Mouse (Mus musculus) limb, embryonic 13.5 days (tissue): ENCODE results near the gene Rpgrip1. TPM values are rescaled to one million over a fixed set of nuclear protein-coding genes. Genes with fewer than 3 reads are reported as not detected.
A peak's percentile ranks its signal among the peaks of the same experiment; 100 is the strongest.
"Not testable (repeated sequence)": the region's sequence is repeated elsewhere in the genome, so short reads cannot be mapped to it uniquely, and the experiment has no call there.

ENCODE experiments used
- ATAC-seq: fragments of 200-750 bp; cut with Nextera tagmentation; 2 replicates; pipeline ENCODE4 v1.8.0; 2017; ENCODE audit warnings: low read depth, moderate number of reproducible peaks, moderate TSS enrichment; ENCODE audit not compliant: low FRiP score
- H3K27ac ChIP-seq: fragments of 300-500 bp; sonication (generic); 2 replicates; pipeline ENCODE4 v1.5.1; 2015; ENCODE audit warnings: inconsistent platforms, mild to moderate bottlenecking, moderate library complexity
- H3K27me3 ChIP-seq: fragments of 300-500 bp; sonication (generic); 2 replicates; pipeline ENCODE4 v1.6.1; 2015; ENCODE audit warnings: mild to moderate bottlenecking, inconsistent platforms
- H3K36me3 ChIP-seq: fragments of 300-500 bp; sonication (generic); 2 replicates; pipeline ENCODE4 v1.6.1; 2015; ENCODE audit warnings: inconsistent platforms, mild to moderate bottlenecking, moderate library complexity
- H3K4me1 ChIP-seq: fragments of 300-500 bp; sonication (generic); 2 replicates; pipeline ENCODE4 v1.6.1; 2015; ENCODE audit warnings: inconsistent platforms
- H3K4me2 ChIP-seq: fragments of 300-500 bp; sonication (generic); replicated peaks from 2 replicates; pipeline ENCODE4 v1.6.1; 2015; ENCODE audit warnings: inconsistent platforms, mild to moderate bottlenecking, moderate library complexity
- H3K4me3 ChIP-seq: fragments of 300-500 bp; sonication (generic); 2 replicates; pipeline ENCODE4 v1.5.1; 2015; ENCODE audit warnings: moderate library complexity, mild to moderate bottlenecking, inconsistent platforms
- H3K9ac ChIP-seq: fragments of 300-500 bp; sonication (generic); 2 replicates; pipeline ENCODE4 v1.6.1; 2015; ENCODE audit warnings: mild to moderate bottlenecking, inconsistent platforms
- H3K9me3 ChIP-seq: fragments of 300-500 bp; sonication (generic); 2 replicates; pipeline ENCODE4 v1.6.1; 2016; ENCODE audit warnings: inconsistent platforms
- WGBS: fragments of 180-500 bp; shearing (Covaris S2); methylation state at CpG from one replicate; pipeline ENCODE4 v1.1.7; 2015; 5-methylcytosine and 5-hydroxymethylcytosine counted together
- polyA plus RNA-seq: library from polyadenylated mRNA; unstranded; fragments of >200 nt; fragmentation: Nextera tagmentation; extraction: Ambion mirVana; gene quantifications from 2 replicates; pipeline ENCODE4 v1.2.1, GENCODE M21; 2015

The Rpgrip1 gene
- 90.3 and 90.4 TPM in 2 replicates for polyA plus RNA-seq

DNA sequence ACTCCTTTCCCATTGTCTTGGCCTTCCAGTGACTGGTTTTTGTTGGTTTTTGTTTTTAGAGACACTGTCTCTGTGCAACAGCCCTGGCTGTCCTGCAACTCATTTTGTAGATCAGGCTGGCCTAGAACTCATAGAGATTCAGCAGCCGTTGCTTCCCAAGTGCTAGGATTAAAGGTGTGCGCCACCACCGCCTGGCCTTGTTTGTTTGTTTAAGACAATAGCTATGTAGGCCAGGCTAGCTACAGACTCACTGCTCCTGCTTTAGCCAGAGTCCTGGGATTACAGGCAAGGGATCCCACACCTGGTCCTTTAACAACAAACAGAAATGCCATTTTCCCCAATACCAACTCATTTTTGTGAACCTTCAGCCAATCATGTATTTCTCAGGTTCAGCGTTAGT is at the start of gene Rpgrip1:
TSS of gene Rpgrip1 (plus strand) at position 359 of the 400 bp plus-strand sequence.
- Histone ChIP-seq H3K4me2 (no peak within 1 kb of the TSS), H3K9me3 (no peaks in the 10 kb centered on the region), H3K36me3 (no peaks in the 10 kb centered on the region), H3K27me3 (no peaks in the 10 kb centered on the region), H3K4me1 (peaks cover 7% of the 10 kb centered on the region; the same call in 1 of the 2 replicates), H3K4me3 (no peak within 1 kb of the TSS), H3K27ac (no peak within 1 kb of the TSS), H3K9ac (no peak within 1 kb of the TSS)
- WGBS, result 83% methylated on average over 4 of the region's 4 CpGs
- no peak for ATAC-seq

DNA sequence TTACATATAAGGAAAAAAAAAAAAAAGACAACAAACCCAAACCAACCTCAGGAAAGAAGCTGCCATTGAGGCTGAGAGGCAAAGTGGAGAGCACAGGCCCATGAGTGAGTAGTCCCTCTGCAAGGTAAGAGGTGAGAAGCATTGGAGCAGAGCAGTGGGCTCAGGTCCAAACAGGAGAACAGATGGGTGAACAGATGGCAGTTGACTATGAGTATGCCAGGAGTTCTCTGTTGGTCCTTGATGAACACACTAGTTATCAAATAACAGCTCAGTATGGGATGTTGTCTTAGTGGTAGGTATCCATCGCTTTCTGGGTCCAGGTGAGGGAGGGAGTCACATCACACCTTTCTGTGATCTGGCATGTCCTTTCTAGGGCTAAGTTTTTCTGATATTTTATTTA is 49.7 kb upstream of the Rpgrip1 start:
- Histone ChIP-seq H3K4me3 (no peak overlapping the region), H3K9ac (no peak overlapping the region), H3K4me2 (no peak overlapping the region), H3K4me1 (no peaks in the 10 kb centered on the region), H3K36me3 (no peaks in the 10 kb centered on the region), H3K9me3 (no peaks in the 10 kb centered on the region), H3K27me3 (no peaks in the 10 kb centered on the region), H3K27ac (no peak overlapping the region)
- WGBS, result 86% methylated on average over 1 of the region's 1 CpGs
- ATAC-seq, result no peak

- Histone ChIP-seq H3K4me1 (no peaks in the 10 kb centered on the region), H3K27ac (no peak overlapping the region), H3K27me3 (no peaks in the 10 kb centered on the region), H3K9ac (no peak overlapping the region), H3K36me3 (no peaks in the 10 kb centered on the region), H3K4me3 (no peak overlapping the region), H3K9me3 (no peaks in the 10 kb centered on the region), H3K4me2 (no peak overlapping the region)
- no peak for ATAC-seq
- 86% methylated on average over 8 of the region's 8 CpGs for WGBS
These were observed 48.7 kb upstream of the Rpgrip1 start for GRCm38 (mm10) chr14:52061798-52062197.

GRCm38 (mm10) chr14:52066135-52066534 is 44.4 kb upstream of the Rpgrip1 start:
- Histone ChIP-seq H3K9me3 (no peaks in the 10 kb centered on the region), H3K36me3 (peaks cover 7% of the 10 kb centered on the region), H3K4me2 (no peak overlapping the region), H3K4me1 (peaks cover 8% of the 10 kb centered on the region; the same call in 1 of the 2 replicates), H3K9ac (no peak overlapping the region), H3K27me3 (no peaks in the 10 kb centered on the region), H3K27ac (no peak overlapping the region), H3K4me3 (no peak overlapping the region)
- ATAC-seq, result no peak
- WGBS, result 62% methylated on average over 4 of the region's 4 CpGs

- H3K4me2 ChIP-seq, result no peak overlapping the region
- no peaks in the 10 kb centered on the region for H3K9me3 ChIP-seq
- H3K4me3 ChIP-seq, result no peak overlapping the region
- H3K36me3 ChIP-seq, result peaks cover 60% of the 10 kb centered on the region
- peak; percentile 35; the same call in 1 of the 2 replicates for ATAC-seq
- no peak overlapping the region for H3K27ac ChIP-seq
- WGBS, result 95% methylated on average over 15 of the region's 15 CpGs
- H3K27me3 ChIP-seq, result no peaks in the 10 kb centered on the region
- no peak overlapping the region for H3K9ac ChIP-seq
- H3K4me1 ChIP-seq, result peaks cover 8% of the 10 kb centered on the region; the same call in 1 of the 2 replicates
These were observed 38.8 kb upstream of the Rpgrip1 start for GRCm38 (mm10) chr14:52071599-52072137.

DNA sequence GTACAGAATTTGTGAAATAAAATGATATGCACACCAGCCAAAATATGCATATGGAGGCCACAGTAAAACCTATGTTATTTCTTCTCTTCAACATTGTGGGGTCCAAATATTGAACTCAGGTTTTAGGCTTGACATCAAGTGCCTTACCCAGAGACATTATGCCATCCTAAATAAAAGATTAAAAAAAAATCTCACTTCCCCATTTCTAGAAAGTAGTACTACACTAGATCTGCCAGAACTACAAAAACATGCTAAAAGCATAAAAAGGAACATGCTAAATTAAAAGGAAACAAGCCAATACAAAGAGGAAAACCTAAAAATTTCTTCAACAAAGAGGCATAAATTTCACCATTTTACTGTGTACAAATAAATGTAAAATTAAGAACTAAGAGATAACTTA is 27.4 kb upstream of the Rpgrip1 start:
- Histone ChIP-seq H3K4me2 (no peak overlapping the region), H3K9ac (no peak overlapping the region), H3K4me1 (no peaks in the 10 kb centered on the region), H3K27me3 (no peaks in the 10 kb centered on the region), H3K36me3 (peaks cover 63% of the 10 kb centered on the region), H3K9me3 (no peaks in the 10 kb centered on the region), H3K4me3 (no peak overlapping the region), H3K27ac (no peak overlapping the region)
- no peak for ATAC-seq

DNA sequence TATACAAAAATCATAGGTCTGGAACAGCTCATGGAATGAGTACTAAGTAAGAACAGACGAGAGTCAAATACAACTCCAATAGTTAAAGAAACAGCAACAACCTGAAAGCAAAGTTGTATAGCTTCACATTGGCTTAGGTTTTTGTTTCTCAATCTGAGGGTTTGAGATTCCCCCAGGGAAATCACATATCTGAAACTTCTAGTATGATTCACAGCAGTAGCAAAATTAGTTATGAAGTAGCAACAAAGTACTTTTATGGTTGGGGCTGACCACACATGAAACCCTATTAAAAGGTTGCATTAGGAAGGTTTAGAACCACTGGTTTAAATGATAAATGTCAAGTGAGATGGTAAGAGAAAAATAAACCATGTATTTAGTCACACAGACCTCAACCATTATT is 16.0 kb upstream of the Rpgrip1 start:
- Histone ChIP-seq H3K9me3 (no peaks in the 10 kb centered on the region), H3K27ac (no peak overlapping the region), H3K4me2 (no peak overlapping the region), H3K4me3 (no peak overlapping the region), H3K27me3 (no peaks in the 10 kb centered on the region), H3K36me3 (peaks cover 66% of the 10 kb centered on the region), H3K4me1 (peaks cover 8% of the 10 kb centered on the region; the same call in 1 of the 2 replicates), H3K9ac (no peak overlapping the region)
- 75% methylated on average over 1 of the region's 1 CpGs for WGBS
- ATAC-seq, result no peak

GRCm38 (mm10) chr14:52097191-52097590 is 13.3 kb upstream of the Rpgrip1 start:
- Histone ChIP-seq H3K36me3 (peaks cover 51% of the 10 kb centered on the region), H3K4me1 (peaks cover 31% of the 10 kb centered on the region)
- H3K27ac ChIP-seq, H3K4me3 ChIP-seq, H3K4me2 ChIP-seq, H3K9me3 ChIP-seq, ATAC-seq, H3K27me3 ChIP-seq, H3K9ac ChIP-seq: not testable (repeated sequence)
- WGBS, result 93% methylated on average over 3 of the region's 3 CpGs

GRCm38 (mm10) chr14:52098387-52098786 is 12.1 kb upstream of the Rpgrip1 start:
- not testable (repeated sequence) for H3K9ac ChIP-seq, ATAC-seq, H3K9me3 ChIP-seq, H3K4me3 ChIP-seq, H3K27me3 ChIP-seq, H3K27ac ChIP-seq, H3K4me2 ChIP-seq
- peaks cover 40% of the 10 kb centered on the region for H3K36me3 ChIP-seq
- H3K4me1 ChIP-seq, result peaks cover 33% of the 10 kb centered on the region
- WGBS, result 75% methylated on average over 3 of the region's 3 CpGs

- H3K4me2 ChIP-seq, result peak overlapping the region; percentile 27
- H3K4me3 ChIP-seq, result no peak overlapping the region
- H3K4me1 ChIP-seq, result peaks cover 33% of the 10 kb centered on the region
- no peak for ATAC-seq
- no peaks in the 10 kb centered on the region for H3K27me3 ChIP-seq
- no peaks in the 10 kb centered on the region for H3K9me3 ChIP-seq
- peaks cover 36% of the 10 kb centered on the region for H3K36me3 ChIP-seq
- H3K9ac ChIP-seq, result no peak overlapping the region
- H3K27ac ChIP-seq, result no peak overlapping the region
- WGBS, result 80% methylated on average over 2 of the region's 2 CpGs
These were observed 10.9 kb upstream of the Rpgrip1 start for GRCm38 (mm10) chr14:52099563-52099962.

- no peak overlapping the region for H3K9ac ChIP-seq
- peak overlapping the region; percentile 79 for H3K4me2 ChIP-seq
- no peaks in the 10 kb centered on the region for H3K9me3 ChIP-seq
- H3K4me3 ChIP-seq, result no peak overlapping the region
- no peaks in the 10 kb centered on the region for H3K27me3 ChIP-seq
- ATAC-seq, result no peak
- no peak overlapping the region for H3K27ac ChIP-seq
- H3K36me3 ChIP-seq, result peaks cover 30% of the 10 kb centered on the region
- WGBS, result 77% methylated on average over 5 of the region's 5 CpGs
- peaks cover 38% of the 10 kb centered on the region for H3K4me1 ChIP-seq
These were observed 10.1 kb upstream of the Rpgrip1 start for GRCm38 (mm10) chr14:52100170-52100960.

DNA sequence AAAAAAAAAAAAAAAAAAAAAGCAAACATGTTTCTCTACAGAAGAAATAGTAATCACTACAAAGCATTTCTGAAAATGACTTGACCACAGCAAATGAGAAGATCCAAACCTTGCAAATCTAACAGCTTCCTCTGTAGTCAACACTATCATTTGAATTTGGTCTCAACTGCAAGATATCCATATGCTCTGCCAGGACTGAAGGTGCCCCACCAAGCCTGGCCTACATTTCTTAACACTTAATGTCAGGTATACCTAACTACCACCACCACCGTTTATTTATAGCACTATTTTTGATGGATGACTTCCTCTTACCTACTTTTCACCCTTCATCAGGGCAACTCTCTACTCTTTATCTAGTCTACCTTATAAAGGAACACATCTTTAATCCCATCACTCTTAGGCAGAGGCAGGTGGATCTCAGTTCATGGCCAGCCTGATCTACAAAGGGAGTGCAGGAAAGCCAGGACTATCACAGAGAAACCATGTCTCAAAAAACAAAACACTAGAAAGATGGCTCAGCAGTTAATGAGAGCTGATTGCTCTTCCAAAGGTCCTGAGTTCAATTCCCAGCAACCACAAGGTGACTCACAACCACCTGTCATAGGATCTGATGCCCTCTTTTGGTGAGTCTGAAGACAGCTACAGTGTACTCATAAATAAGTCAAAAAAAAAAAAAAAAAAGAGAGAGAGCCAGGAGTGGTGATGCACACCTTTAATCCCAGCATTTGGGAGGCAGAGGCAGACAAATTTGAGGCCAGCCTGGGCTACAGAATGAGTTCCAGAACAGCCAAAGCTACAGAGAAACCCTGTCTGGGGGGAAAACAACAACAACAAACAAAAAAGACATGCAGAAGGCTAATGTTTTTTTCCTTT is 9.0 kb upstream of the Rpgrip1 start:
- peak overlapping the region; percentile 79 for H3K4me2 ChIP-seq
- H3K4me3 ChIP-seq, result peak overlapping the region; percentile 98
- no peaks in the 10 kb centered on the region for H3K27me3 ChIP-seq
- H3K36me3 ChIP-seq, result peaks cover 18% of the 10 kb centered on the region
- peaks cover 42% of the 10 kb centered on the region for H3K4me1 ChIP-seq
- WGBS, result 74% methylated on average over 1 of the region's 1 CpGs
- H3K27ac ChIP-seq, result no peak overlapping the region
- no peak overlapping the region for H3K9ac ChIP-seq
- no peaks in the 10 kb centered on the region for H3K9me3 ChIP-seq
- no peak for ATAC-seq
